Mouse (Mus musculus) intestine, postnatal 0 days (tissue): ENCODE measurements around the gene Pdzrn4. TPM values are rescaled to one million over a fixed set of nuclear protein-coding genes. Genes with fewer than 3 reads are reported as not detected.

Experiments
- ATAC-seq: fragments of 200-750 bp; cut with Nextera tagmentation; 2 replicates; pipeline ENCODE4 v1.8.0; 2017; ENCODE audit warnings: mild to moderate bottlenecking, moderate TSS enrichment, moderate library complexity
- H3K27ac ChIP-seq: fragments of 300-500 bp; sonication (generic); 2 replicates; pipeline ENCODE4 v1.5.1; 2014; ENCODE audit warnings: mild to moderate bottlenecking, low read depth, low read length, moderate library complexity
- H3K27me3 ChIP-seq: fragments of 300-500 bp; sonication (generic); replicated peaks from 2 replicates; pipeline ENCODE4 v1.6.1; 2014; ENCODE audit warnings: low read length, mixed read lengths; ENCODE audit not compliant: control insufficient read depth, insufficient read depth
- H3K36me3 ChIP-seq: fragments of 300-500 bp; sonication (generic); 2 replicates; pipeline ENCODE4 v1.6.1; 2014; ENCODE audit warnings: mild to moderate bottlenecking, moderate library complexity; ENCODE audit not compliant: control insufficient read depth, insufficient read depth
- H3K4me1 ChIP-seq: fragments of 300-500 bp; sonication (generic); replicated peaks from 2 replicates; pipeline ENCODE4 v1.6.1; 2014; ENCODE audit warnings: antibody characterized with exemption, low read length, mixed read lengths; ENCODE audit not compliant: control insufficient read depth, insufficient read depth
- H3K4me2 ChIP-seq: fragments of 300-500 bp; sonication (generic); replicated peaks from 2 replicates; pipeline ENCODE4 v1.6.1; 2014; ENCODE audit warnings: low read depth, mild to moderate bottlenecking, moderate library complexity
- H3K4me3 ChIP-seq: fragments of 300-500 bp; sonication (generic); 2 replicates; pipeline ENCODE4 v1.5.1; 2014; ENCODE audit warnings: low read depth, low read length
- H3K9ac ChIP-seq: fragments of 300-500 bp; sonication (generic); 2 replicates; pipeline ENCODE4 v1.6.1; 2014; ENCODE audit warnings: mild to moderate bottlenecking, low read depth, low read length
- H3K9me3 ChIP-seq: fragments of 300-500 bp; sonication (generic); 2 replicates; pipeline ENCODE4 v1.6.1; 2016; ENCODE audit warnings: mixed run types; ENCODE audit not compliant: control insufficient read depth
- CTCF ChIP-seq: sonication (generic); IDR thresholded peaks from 2 replicates; pipeline ENCODE4 v1.5.1; 2016; ENCODE audit warnings: low read depth, mild to moderate bottlenecking, control low read depth, antibody characterized with exemption, moderate library complexity
- WGBS: fragments of 180-500 bp; shearing (Covaris S2); extraction: QIAGEN DNeasy Blood & Tissue Kit; methylation state at CpG from one replicate; pipeline ENCODE4 v1.1.7; 2014; 5-methylcytosine and 5-hydroxymethylcytosine counted together
- polyA plus RNA-seq: library from polyadenylated mRNA; unstranded; fragments of >200 nt; fragmentation: Nextera tagmentation; extraction: Ambion mirVana; gene quantifications from 2 replicates; pipeline ENCODE4 v1.2.1, GENCODE M21; 2015

Gene Pdzrn4
- polyA plus RNA-seq, 1 experiment from 2014 or later, result 0.94 TPM

DNA sequence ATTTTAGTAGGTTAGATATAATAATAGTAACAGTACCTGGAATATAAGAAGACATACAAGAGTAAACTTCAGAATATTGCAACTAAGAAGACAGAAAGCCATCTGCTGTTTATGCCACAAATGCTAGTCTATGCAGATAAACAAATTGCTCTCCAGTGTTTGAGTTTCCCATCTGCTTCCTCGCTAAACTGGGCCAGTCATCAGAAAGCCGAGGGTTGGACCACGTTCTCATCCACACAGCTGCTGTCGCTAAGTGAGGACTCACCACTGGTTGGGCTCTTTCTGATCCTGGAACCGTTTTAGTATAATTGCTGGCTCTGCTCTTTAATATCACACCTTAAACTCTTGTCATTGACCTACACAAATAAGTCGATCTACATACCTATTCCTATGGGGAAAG, 85.5 kb downstream of the Pdzrn4 start:
- H3K4me1 ChIP-seq, result no peaks in the 10 kb centered on the region
- no peaks in the 10 kb centered on the region for H3K36me3 ChIP-seq
- no peak for ATAC-seq
- no peak overlapping the region for H3K9ac ChIP-seq
- no peak for TF ChIP-seq CTCF
- no peaks in the 10 kb centered on the region for H3K9me3 ChIP-seq
- H3K4me2 ChIP-seq, result no peak overlapping the region
- H3K4me3 ChIP-seq, result no peak overlapping the region
- WGBS, result 71% methylated on average over 6 of the region's 6 CpGs
- H3K27me3 ChIP-seq, result no peaks in the 10 kb centered on the region
- H3K27ac ChIP-seq, result no peak overlapping the region

GRCm38 (mm10) chr15:92491376-92491775, 94.7 kb downstream of the Pdzrn4 start:
- WGBS, result 84% methylated on average over 3 of the region's 3 CpGs

DNA sequence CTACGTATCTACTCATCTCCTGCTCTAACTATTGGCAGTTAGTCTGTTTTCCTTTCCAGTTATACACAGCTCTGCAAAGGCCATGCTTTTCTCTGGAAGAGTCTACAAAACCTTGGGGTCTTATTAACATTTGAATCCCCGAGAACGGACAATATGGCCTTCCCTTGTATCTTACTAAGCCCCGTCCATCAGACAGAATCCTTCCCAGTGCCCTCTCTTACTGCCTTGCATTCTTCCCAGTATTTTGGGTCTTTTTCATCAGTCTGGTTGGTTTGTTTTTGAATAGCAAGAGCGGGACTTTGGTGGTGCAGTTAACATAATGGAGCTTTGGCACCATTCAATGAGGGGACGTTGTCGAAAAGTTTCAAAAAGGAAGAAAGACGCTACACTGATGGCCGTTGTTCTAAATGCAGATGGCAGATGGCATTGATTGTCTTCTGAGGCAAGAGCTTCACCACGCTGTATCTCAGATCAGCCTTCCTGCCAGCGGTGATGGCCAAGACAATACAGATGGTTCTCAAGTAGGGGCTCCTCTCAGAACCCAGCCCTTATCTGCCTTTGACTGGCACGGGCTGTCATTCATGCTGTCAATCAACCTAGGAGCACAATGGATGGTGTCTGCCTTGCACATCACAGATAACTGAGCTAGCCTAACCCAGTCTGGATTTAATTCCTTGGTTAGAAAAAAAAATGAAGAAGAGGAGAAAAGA, 98.9 kb downstream of the Pdzrn4 start:
- Histone ChIP-seq H3K4me3 (no peak overlapping the region), H3K27ac (no peak overlapping the region), H3K36me3 (no peaks in the 10 kb centered on the region), H3K9me3 (no peaks in the 10 kb centered on the region), H3K4me2 (no peak overlapping the region), H3K27me3 (no peaks in the 10 kb centered on the region), H3K4me1 (no peaks in the 10 kb centered on the region), H3K9ac (no peak overlapping the region)
- no peak for TF ChIP-seq CTCF
- ATAC-seq, result no peak
- 90% methylated on average over 12 of the region's 12 CpGs for WGBS

More at GRCm38 (mm10) chr15:92491376-92491775, 94.7 kb downstream of the Pdzrn4 start:
- no peak for TF ChIP-seq CTCF
- Histone ChIP-seq H3K27me3 (no peaks in the 10 kb centered on the region), H3K9ac (no peak overlapping the region), H3K4me3 (no peak overlapping the region), H3K9me3 (no peaks in the 10 kb centered on the region), H3K4me2 (no peak overlapping the region), H3K36me3 (no peaks in the 10 kb centered on the region), H3K4me1 (no peaks in the 10 kb centered on the region), H3K27ac (no peak overlapping the region)
- no peak for ATAC-seq

DNA sequence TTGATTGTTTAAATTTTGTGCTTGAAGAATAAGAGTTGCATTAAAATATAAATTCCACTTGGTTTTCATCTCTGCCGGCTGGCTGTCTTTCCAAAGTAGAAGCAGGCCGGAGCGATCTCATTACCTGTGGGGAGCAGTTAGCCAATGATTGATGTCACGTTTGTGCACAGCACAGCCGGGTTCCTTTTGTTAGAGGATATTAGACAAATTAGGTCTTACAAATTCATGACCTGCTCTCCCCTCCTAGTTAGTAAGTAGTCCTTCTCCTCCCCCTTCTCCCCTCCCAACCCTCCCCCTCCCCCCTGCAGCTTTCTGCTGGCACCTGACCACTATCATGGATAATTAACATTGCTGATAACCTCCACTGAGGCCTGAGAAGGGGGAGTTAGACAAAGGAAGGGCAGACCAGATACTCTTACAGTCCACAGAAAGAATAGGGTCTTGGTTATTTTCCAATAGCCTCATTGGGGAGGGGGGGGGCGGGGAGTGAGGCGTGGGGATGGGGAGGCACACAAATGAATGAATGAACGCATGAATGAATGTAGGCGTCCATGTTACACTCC, 103.7 kb downstream of the Pdzrn4 start:
- Histone ChIP-seq H3K4me2 (no peak overlapping the region), H3K4me1 (no peaks in the 10 kb centered on the region), H3K27me3 (no peaks in the 10 kb centered on the region), H3K9me3 (no peaks in the 10 kb centered on the region), H3K4me3 (no peak overlapping the region), H3K36me3 (no peaks in the 10 kb centered on the region), H3K27ac (no peak overlapping the region), H3K9ac (no peak overlapping the region)
- TF ChIP-seq CTCF, result no peak
- no peak for ATAC-seq
- WGBS, result 69% methylated on average over 9 of the region's 9 CpGs

DNA sequence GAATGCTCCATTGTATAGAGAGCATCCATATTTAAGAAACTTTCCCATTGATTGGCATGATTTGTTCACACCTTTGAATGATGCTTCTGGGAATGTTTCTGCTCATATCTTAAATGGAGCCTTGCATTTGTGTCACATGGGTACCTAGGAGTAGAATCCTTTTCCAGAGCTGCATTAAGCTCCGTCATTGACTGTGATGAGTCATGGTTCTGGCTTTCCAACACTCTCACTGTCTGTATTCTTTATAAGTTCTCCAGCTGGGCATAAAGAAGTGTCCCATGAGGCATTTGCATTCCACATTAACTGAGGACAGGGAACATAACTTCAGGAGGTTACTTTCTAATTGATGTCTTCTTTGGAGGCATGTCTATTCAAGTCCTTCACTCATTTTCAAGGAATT, 106.1 kb downstream of the Pdzrn4 start:
- H3K9ac ChIP-seq, result no peak overlapping the region
- no peak overlapping the region for H3K4me2 ChIP-seq
- no peaks in the 10 kb centered on the region for H3K4me1 ChIP-seq
- no peaks in the 10 kb centered on the region for H3K27me3 ChIP-seq
- no peak overlapping the region for H3K27ac ChIP-seq
- H3K9me3 ChIP-seq, result no peaks in the 10 kb centered on the region
- no peak for TF ChIP-seq CTCF
- H3K36me3 ChIP-seq, result no peaks in the 10 kb centered on the region
- ATAC-seq, result no peak
- H3K4me3 ChIP-seq, result no peak overlapping the region
- 71% methylated on average over 1 of the region's 1 CpGs for WGBS

GRCm38 (mm10) chr15:92509372-92509771, 112.7 kb downstream of the Pdzrn4 start:
- 79% methylated on average over 8 of the region's 8 CpGs for WGBS
- Histone ChIP-seq H3K36me3 (no peaks in the 10 kb centered on the region), H3K4me3 (no peak overlapping the region)

More at GRCm38 (mm10) chr15:92509372-92509771, 112.7 kb downstream of the Pdzrn4 start:
- Histone ChIP-seq H3K4me2 (no peak overlapping the region), H3K27me3 (no peaks in the 10 kb centered on the region), H3K9me3 (no peaks in the 10 kb centered on the region), H3K4me1 (no peaks in the 10 kb centered on the region), H3K9ac (no peak overlapping the region), H3K27ac (no peak overlapping the region)
- ATAC-seq, result no peak
- TF ChIP-seq CTCF, result no peak
